Mouse (Mus musculus) testis, adult 2 months (tissue): ENCODE measurements at regions not wholly inside any gene's neighbourhood (a gene's known extent, or its start where the extent isn't known, plus 50 kb on each side); places are given as distances from the start of the nearest gene placed in this dataset.

Experiments
- CTCF ChIP-seq: fragments of 200-500 bp; IDR thresholded peaks from 2 replicates; pipeline ENCODE4 v1.5.1; 2012; ENCODE audit warnings: low read depth, mild to moderate bottlenecking, inconsistent platforms, low read length, moderate library complexity; ENCODE audit not compliant: control insufficient read depth, insufficient read depth, insufficient replicate concordance
- POLR2A ChIP-seq: fragments of 200-500 bp; IDR thresholded peaks from 2 replicates; pipeline ENCODE4 v1.6.1; 2012; ENCODE audit warnings: low read depth, mild to moderate bottlenecking, inconsistent platforms, low read length, moderate library complexity; ENCODE audit not compliant: control insufficient read depth

DNA sequence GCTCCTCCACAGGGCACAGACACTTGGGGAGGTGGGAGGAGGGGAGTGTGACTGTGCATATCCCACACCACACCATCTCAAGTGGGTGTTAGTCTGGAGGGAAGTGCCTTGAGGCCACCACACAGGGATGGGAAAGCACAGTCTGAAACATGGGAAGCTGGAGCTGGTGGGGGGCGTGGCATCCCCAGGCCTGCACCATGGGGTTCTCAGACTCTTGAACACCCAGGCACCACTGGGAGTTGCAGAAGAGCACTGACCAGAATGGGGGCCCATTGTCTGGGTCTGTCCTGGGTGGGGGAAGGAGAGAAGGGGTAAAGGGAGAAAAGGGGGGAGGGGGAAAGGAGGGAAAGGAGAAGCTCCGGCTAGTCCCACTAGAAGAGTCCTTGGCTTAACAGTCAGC is 776.0 kb downstream of the Diaph3 start:
- TF ChIP-seq POLR2A (no peak), CTCF (no peak)
